Mouse (Mus musculus): ENCODE data around the gene Myom3.

The Myom3 gene

GRCm38 (mm10) chr4:135814896-135815295 is 55.4 kb downstream of the Myom3 start:
- no peak for DNase-seq (ENCODE audit: low spot score in 2 of 2)

DNA sequence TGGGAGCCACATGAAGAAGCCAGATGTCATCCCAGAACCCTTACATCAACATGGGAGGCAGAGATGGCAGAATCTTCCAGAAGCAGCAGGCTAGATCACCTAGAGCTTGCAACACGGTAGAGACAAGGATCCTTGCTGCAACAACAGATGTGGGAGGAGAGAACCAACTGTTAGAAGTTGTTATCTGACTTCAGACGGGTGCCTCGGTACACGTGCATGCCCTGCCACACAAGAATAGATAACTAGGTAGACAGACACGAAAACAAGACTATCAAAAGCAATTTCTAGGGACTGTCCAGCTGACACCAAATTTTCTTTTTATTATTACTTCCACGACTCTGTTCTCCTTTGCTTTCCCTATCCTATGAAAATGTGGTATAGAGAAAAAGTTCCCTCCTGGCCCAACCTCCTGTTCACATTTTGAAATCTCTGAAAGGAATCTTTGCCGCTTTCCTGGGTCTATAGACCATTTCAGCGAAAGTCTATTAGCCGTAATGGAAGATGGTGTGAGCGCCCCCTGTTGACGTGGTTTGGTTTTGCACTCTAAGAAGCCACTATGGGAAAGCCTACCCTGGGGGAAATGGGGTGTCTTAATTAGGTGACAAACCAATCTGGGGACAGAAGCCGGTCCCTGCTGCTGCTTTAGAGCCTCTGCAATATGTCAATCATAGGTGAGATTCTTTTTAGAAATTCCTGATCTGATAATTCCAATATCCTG is 57.5 kb downstream of the Myom3 start:
- peak; percentile 13 to 31 for DNase-seq (ENCODE audit: low spot score in 2 of 2)

DNA sequence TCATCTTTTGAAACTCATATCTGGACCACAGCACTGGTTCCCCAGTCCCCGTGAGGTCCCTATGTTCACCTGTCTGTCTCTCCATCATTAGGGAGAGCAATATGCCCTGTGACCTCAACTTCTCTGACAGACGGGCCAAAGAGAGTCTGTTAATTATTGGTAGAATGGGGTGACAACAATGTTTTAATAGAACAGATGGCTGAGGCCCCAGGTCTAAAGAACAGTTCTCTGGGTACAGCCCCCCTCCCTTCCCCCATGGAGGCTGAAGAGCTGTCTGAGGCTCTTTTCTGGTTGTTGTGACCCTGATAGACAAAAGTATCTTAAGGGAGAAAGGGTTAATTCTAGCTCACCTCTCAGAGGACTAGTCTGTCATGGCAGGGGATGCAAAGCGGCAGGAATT is 58.9 kb downstream of the Myom3 start:
- DNase-seq (ENCODE audit: low spot score in 2 of 2) = no peak

DNA sequence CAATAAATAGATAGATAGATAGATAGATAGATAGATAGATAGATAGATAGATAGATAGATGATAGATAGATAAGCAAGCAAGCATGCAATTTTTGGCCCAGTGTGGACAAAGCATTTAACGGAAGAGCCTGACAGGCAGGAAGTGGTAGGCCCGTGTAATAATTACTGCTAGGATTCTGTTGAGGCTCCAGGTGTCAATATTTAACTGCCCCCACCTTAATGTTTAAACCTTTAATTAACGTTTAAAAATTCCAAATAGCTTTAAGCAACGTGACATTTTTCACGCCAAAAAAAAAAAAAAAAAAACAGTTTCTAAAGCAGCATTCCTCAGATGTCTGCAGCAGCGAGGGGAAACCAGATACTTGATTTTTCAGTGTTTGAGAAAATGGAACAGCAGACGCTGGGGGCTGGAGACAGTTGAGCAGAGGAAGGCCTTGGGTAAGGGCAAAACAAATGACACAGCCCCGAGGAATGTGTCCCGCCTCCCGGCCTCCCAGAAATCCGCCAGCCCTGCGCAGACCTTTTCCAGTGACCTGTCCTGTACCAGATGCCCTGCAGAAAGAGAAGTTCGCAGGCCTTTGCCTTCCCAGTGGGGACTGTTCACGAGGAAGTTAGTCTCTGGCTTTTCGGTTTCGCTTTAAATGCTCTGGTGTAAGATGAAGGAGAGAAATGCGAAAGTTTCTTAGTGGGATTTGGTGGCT is 60.5 kb downstream of the Myom3 start:
- no peak for DNase-seq (ENCODE audit: low spot score in 2 of 2)

DNA sequence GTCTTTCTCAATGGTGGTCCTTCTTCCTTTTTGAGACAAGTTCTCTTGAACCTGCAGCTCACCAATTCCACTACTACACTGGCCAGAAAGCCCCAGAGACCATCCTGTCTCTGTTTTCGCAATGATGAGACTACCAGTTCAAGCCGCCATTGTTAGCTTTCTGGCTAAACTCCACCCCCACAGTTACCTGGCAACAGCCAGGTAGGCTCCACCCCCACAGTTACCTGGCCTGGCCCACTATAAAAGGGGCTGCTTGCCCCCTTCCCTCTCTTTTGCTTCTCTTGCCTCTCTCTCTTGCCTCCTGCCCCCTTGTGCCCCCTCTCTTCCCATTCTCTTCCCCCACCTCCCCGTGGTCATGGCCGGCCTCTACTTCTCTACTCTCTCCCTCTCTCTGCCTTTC is 62.3 kb downstream of the Myom3 start:
- DNase-seq (ENCODE audit: low spot score in 2 of 2) = no peak

DNA sequence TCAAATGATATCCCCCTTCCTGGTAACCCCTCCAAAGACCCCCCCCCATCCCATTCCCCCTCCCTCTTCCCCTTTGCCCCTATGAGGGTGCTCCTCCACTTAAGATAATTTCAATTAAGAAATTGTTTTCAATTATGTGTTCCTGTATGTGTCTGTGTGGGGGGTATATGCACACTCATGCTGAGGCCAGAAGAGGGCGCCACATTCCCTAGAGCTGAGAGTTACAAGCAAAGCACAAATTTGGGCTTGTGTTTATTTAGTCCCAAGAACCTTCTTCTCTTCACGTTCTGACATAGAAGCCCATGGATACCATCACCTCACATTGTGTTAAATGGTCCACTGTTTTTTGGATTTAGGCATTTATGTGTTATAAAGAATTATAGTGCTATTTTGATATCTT is 63.8 kb downstream of the Myom3 start:
- peak in 1 of 2 experiments; percentile 58 for DNase-seq (ENCODE audit: low spot score in 2 of 2)

DNA sequence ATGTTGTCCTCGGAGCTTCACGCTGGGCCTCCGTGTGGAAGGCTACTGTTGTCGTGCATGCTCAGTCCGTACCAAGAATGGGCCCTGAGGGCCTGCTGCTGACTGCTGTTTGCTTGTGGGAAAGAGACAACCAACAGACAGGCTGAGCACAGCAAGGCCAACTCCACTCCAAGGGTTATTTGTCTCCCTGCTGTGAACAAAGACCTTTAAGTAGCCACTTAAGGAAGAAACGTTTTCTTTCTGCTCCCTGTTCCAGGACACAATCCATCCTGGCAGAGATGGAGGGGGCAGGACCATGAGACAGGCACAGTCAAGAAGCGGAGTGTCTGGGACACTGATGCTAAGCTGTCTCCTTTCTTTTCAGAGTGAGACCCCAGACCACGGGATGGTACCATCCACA is 64.7 kb downstream of the Myom3 start:
- no peak for DNase-seq (ENCODE audit: low spot score in 2 of 2)

DNA sequence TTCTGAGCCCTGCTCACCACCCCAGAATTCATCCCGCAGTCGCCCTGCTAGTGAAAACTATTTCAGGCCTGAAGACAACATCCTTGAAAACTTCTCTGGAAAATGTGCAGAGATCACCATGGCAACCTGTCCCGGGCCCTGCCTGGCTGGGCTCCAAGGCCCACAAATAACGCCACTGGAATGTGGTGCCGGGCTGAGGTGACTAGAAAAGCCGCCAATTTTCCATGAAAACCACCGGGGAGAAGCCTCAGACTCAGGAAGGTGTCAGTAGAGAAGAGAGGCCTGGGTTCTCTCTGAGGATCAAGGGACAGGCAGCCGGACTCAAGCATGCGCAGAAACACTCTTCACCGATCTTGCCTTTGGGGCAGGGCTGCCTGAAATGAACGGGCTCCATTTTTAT is 69.0 kb downstream of the Myom3 start:
- no peak for DNase-seq (ENCODE audit: low spot score in 2 of 2)

DNA sequence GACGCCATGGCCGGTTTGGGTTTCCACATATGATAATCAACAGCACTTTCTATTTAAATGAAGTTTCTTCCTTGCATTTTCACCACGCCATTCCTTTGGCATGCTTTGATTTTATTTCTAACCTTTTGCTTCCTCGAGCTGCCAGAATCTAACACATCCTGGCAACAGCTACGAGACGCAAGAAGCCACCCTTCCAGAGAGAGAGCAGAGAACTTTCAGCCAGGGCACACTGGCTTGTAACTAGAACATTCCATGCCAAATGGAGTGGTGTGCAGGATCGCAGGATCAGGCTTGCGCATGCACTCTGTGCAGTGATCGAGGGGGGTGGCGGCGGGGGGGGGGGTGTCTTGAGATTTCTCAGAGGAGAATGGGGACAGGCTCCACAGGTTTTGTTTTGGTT is 72.6 kb downstream of the Myom3 start:
- DNase-seq (ENCODE audit: low spot score in 2 of 2) = no peak

- no peak for DNase-seq (ENCODE audit: low spot score in 2 of 2)
Measured at GRCm38 (mm10) chr4:135833301-135834123, 74.0 kb downstream of the Myom3 start.

DNA sequence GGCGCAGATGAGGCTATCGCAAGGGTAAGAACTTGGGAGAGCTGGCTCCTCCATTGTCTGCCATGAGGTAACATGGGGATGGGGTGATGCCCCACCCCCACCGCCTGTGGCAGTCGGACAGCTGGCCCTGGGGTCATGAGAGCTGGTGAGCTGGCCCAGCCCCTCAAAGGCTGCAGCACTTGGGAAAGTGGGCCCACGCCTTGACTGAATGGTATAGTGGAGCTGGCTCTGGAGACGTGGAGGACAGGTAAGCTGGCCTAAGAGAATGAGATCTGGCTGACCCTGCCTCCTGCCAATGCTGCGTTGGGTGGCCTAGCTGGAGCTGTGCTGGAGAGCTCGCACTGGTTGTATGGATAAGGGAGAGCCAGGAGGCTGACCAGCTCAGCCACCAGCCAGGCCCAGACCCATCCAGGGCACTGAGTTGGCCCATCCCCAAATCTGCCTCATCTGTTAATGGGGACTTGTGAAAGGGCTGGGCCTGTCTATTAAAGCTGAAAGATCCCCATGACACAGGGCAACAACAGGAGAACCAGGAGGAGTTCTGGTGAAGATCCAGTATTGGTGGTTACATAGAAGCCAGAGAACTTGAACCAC is 74.7 kb downstream of the Myom3 start:
- no peak for DNase-seq (ENCODE audit: low spot score in 2 of 2)

GRCm38 (mm10) chr4:135838925-135839292 is 79.4 kb downstream of the Myom3 start:
- DNase-seq (ENCODE audit: low spot score in 2 of 2) = no peak

DNA sequence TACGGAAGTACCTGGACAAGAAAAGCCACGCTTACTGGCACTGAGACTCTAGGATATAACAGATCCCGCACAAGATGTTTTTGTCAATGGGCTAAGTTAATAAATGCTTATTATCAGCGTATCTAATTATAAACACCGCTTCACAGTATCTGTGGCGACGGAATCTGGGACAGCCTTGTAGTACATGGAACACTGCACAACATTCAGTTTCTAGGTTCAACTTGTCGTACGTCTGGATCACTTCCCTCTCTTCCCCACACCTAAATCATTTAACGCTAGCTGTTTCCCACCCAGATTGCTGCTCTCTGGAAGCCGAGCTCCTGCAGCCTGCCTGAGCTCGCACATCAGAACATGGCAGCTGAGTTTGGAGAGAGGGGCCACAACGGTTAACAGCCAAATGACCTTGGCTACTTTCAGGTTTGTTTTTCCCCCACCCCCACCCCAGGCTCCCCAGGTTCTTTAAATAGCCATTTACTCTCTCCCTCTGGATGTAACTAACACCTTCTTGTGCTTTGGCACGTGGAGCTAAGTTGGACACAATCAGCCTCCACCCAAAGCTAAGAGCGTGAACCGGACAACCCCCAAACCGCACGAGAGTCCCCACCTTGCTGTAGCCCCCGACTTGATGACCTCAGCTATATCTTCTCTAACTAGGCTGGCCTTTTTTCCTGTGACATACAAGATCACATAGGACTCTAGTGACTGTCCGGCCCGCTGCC is 79.9 kb downstream of the Myom3 start:
- DNase-seq (ENCODE audit: low spot score in 2 of 2) = no peak

GRCm38 (mm10) chr4:135844400-135844799 is 84.9 kb downstream of the Myom3 start:
- DNase-seq (ENCODE audit: low spot score in 2 of 2) = no peak

DNA sequence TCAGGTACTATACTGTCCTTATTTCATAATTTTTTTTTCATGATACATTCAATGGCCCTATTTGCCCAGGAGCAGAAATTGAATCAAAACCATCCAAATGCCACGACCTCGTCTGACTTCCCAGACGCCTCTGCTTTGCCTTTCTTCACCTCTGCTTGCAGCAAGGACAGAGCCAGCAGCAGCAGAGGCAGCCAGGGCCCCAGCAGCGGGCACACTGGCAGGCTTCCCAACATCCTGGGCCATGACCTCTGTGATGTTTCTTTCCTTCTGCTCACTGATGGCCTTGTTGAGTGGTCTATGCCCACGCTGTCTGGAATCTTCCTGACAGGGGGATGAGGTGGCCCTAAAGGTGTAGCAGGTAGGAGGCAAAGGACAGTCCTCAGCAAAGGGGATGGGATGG is 88.1 kb downstream of the Myom3 start:
- no peak for DNase-seq (ENCODE audit: low spot score in 2 of 2)

GRCm38 (mm10) chr4:135850411-135851095 is 91.0 kb downstream of the Myom3 start:
- DNase-seq (ENCODE audit: low spot score in 2 of 2) = peak; percentile 50 to 54

DNA sequence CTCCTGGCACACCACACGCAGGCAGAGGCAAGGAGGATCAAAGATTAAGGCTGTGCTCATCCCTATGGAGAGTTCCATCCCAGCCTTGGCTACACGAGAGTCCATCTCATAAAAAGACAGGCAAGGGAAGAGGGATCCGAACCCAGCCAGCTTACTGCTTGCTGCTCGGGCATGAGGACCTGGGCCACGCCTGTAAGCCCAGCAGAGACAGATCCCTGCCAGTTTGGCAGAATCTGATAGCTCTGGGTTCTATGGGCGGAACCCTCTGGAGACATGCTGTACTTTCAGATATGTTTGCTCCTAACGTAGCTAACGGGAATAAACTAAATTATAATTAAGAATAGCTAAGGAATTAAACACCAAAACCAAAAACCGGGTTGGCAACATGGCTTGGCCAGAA is 92.4 kb downstream of the Myom3 start:
- no peak for DNase-seq (ENCODE audit: low spot score in 2 of 2)

DNA sequence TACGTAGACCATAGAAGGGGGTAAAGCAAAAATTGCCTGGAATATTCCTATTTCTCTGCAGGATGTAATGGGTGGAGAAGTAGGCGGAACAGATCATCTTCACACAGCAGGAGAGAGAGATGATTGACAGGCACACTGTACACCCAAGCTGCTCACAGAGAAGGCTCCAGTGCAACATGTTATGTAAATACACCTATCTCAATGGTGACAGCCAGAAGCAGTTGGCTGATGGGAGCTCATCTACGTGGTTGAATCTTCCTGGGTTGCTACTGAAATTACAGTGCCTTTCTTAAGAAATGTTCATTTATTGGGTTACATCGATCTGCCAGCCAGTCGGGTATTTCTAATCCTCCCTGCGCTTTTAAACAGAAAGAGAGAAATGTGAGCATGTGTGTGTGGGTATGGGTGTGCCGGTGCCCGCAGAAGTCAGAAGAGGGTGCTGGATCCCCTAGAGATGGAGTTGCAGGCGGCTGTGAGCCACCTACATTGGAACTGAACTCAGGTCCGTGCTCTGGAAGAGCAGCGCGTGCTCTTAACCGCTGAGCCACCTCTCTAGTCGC is 94.6 kb downstream of the Myom3 start:
- no peak for DNase-seq (ENCODE audit: low spot score in 2 of 2)

DNA sequence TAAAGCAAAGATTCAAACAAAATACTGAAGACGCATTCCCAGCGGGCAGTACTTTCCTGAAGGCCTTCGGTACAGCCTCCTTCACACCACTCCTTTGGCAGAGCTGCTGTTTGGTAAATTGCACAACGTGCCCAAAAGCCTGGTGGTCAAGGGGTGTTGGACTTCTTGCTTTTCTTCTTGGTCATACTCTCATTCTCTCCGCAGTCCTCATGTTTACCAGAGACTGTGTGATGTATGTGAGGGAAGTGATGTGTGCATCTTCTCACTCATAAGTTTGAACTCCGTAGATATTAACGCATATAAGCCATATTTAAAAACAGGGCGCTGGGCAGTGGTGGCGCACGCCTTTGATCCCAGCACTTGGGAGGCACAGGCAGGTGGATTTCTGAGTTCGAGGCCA is 95.1 kb downstream of the Myom3 start:
- DNase-seq (ENCODE audit: low spot score in 2 of 2) = no peak

GRCm38 (mm10) chr4:135855080-135855479 is 95.6 kb downstream of the Myom3 start:
- DNase-seq (ENCODE audit: low spot score in 2 of 2) = peak in 1 of 2 experiments; percentile 25

Data from thymus, postnatal 10 days (tissue).